Mouse (Mus musculus): Measurements from ENCODE around the gene Cdc42bpa.

Cdc42bpa gene

GRCm38 (mm10) chr1:180191651-180192220 lies 231.5 kb downstream of the Cdc42bpa start:
- DNase-seq (ENCODE audit: low spot score in 2 of 2), result no peak

GRCm38 (mm10) chr1:180192866-180193265 lies 232.6 kb downstream of the Cdc42bpa start:
- no peak for DNase-seq (ENCODE audit: low spot score in 2 of 2)

GRCm38 (mm10) chr1:180193391-180193935 lies 233.2 kb downstream of the Cdc42bpa start:
- DNase-seq (ENCODE audit: low spot score in 2 of 2), result no peak

GRCm38 (mm10) chr1:180194048-180194447 lies 233.8 kb downstream of the Cdc42bpa start:
- DNase-seq (ENCODE audit: low spot score in 2 of 2), result no peak

- DNase-seq (ENCODE audit: low spot score in 2 of 2), result no peak
Observed at GRCm38 (mm10) chr1:180194781-180195471, 234.7 kb downstream of the Cdc42bpa start.

GRCm38 (mm10) chr1:180195703-180196381 lies 235.6 kb downstream of the Cdc42bpa start:
- peak; percentile 98 to 99 for DNase-seq (ENCODE audit: low spot score in 2 of 2)

GRCm38 (mm10) chr1:180196508-180196907 lies 236.2 kb downstream of the Cdc42bpa start:
- no peak for DNase-seq (ENCODE audit: low spot score in 2 of 2)

GRCm38 (mm10) chr1:180197956-180198355 lies 237.7 kb downstream of the Cdc42bpa start:
- no peak for DNase-seq (ENCODE audit: low spot score in 2 of 2)

- no peak for DNase-seq (ENCODE audit: low spot score in 2 of 2)
Observed at GRCm38 (mm10) chr1:180198959-180199714, 238.9 kb downstream of the Cdc42bpa start, which contains the start of gene Coq8a. Gene Coq8a, minus strand, starts transcription at chr1:180199602.

GRCm38 (mm10) chr1:180199715-180200050 lies 239.4 kb downstream of the Cdc42bpa start:
- DNase-seq (ENCODE audit: low spot score in 2 of 2), result no peak

GRCm38 (mm10) chr1:180200722-180201121 lies 240.4 kb downstream of the Cdc42bpa start:
- DNase-seq (ENCODE audit: low spot score in 2 of 2), result no peak

GRCm38 (mm10) chr1:180208370-180208769 lies 248.1 kb downstream of the Cdc42bpa start:
- no peak for DNase-seq (ENCODE audit: low spot score in 2 of 2)

- no peak for DNase-seq (ENCODE audit: low spot score in 2 of 2)
Observed at GRCm38 (mm10) chr1:180210031-180210432, 249.8 kb downstream of the Cdc42bpa start.

- DNase-seq (ENCODE audit: low spot score in 2 of 2), result no peak
Observed at GRCm38 (mm10) chr1:180210781-180211271, 250.6 kb downstream of the Cdc42bpa start.

GRCm38 (mm10) chr1:180212911-180213310 lies 252.6 kb downstream of the Cdc42bpa start:
- DNase-seq (ENCODE audit: low spot score in 2 of 2), result no peak

GRCm38 (mm10) chr1:180215044-180215443 lies 254.8 kb downstream of the Cdc42bpa start:
- peak; percentile 52 to 68 for DNase-seq (ENCODE audit: low spot score in 2 of 2)
